In genomic region chr7:110306281-110306680, GRCm38 (mm10) we compare ENCODE assay signal across 24 mouse cellular contexts.
A peak's percentile ranks its signal among the peaks of the same experiment; 100 is the strongest.
DNase-seq lines count a peak whose midpoint lies in the region; ATAC-seq and TF ChIP-seq lines count a peak whose summit lies in the region.
"Had no signal": no experiment of that assay in that cellular context is flagged by ENCODE, and none has a peak within 500 bp of the region (broad histone marks: within the 10 kb centered on the region; RNA-seq: fewer than 3 reads in every experiment).

No protein-coding gene starts in this region.

- no peak overlapping the region for H3K4me3 ChIP-seq in intestine, postnatal 0 days (ENCODE audit: low read depth, low read length)
- no peak overlapping the region for H3K4me3 ChIP-seq in intestine, embryonic 16.5 days (ENCODE audit: low read length)
- no peak overlapping the region for H3K4me3 ChIP-seq in midbrain, embryonic 16.5 days (ENCODE audit: low read depth, low read length)
- H3K4me3 ChIP-seq in midbrain, postnatal 0 days (ENCODE audit: low read depth, low read length), result no peak overlapping the region
- H3K4me3 ChIP-seq: forebrain, embryonic 10.5 days; forebrain, embryonic 13.5 days; heart, embryonic 12.5 days; heart, embryonic 15.5 days; hindbrain, embryonic 13.5 days had no signal

- WGBS in intestine, postnatal 0 days, result 74% methylated on average over 5 of the region's 5 CpGs
- WGBS in intestine, embryonic 16.5 days, result 58% methylated on average over 5 of the region's 5 CpGs
- whole genome bisulfite sequencing in midbrain, embryonic 16.5 days, result 64% methylated on average over 5 of the region's 5 CpGs
- 64% methylated on average over 5 of the region's 5 CpGs for WGBS in midbrain, postnatal 0 days

- H3K36me3 ChIP-seq in intestine, postnatal 0 days (ENCODE audit: control insufficient read depth, insufficient read depth), result peaks cover 20% of the 10 kb centered on the region
- no peaks in the 10 kb centered on the region; the same call in 1 of the 2 replicates for H3K36me3 ChIP-seq in intestine, embryonic 16.5 days (ENCODE audit: control insufficient read depth, insufficient read depth, low read length)
- H3K36me3 ChIP-seq in midbrain, embryonic 16.5 days (ENCODE audit: control insufficient read depth, insufficient read depth, low read length), result peaks cover 24% of the 10 kb centered on the region
- H3K36me3 ChIP-seq in midbrain, postnatal 0 days (ENCODE audit: insufficient read depth, low read length), result peaks cover 22% of the 10 kb centered on the region

- H3K9ac ChIP-seq in intestine, postnatal 0 days (ENCODE audit: low read depth, low read length), result no peak overlapping the region
- H3K9ac ChIP-seq in intestine, embryonic 16.5 days (ENCODE audit: low read depth, low read length), result no peak overlapping the region
- no peak overlapping the region for H3K9ac ChIP-seq in midbrain, embryonic 16.5 days (ENCODE audit: low read depth, low read length)
- no peak overlapping the region for H3K9ac ChIP-seq in midbrain, postnatal 0 days (replicated peaks; ENCODE audit: low read length, poor library complexity, severe bottlenecking)
- H3K9ac ChIP-seq: forebrain, embryonic 13.5 days; heart, embryonic 12.5 days; heart, embryonic 15.5 days; hindbrain, embryonic 13.5 days had no signal

- H3K4me2 ChIP-seq in intestine, postnatal 0 days (replicated peaks; ENCODE audit: low read depth), result no peak overlapping the region
- no peak overlapping the region for H3K4me2 ChIP-seq in intestine, embryonic 16.5 days (ENCODE audit: low read depth, low read length)
- no peak overlapping the region for H3K4me2 ChIP-seq in midbrain, embryonic 16.5 days (ENCODE audit: low read length)
- no peak overlapping the region for H3K4me2 ChIP-seq in midbrain, postnatal 0 days (ENCODE audit: low read depth, low read length, poor library complexity, severe bottlenecking)
- H3K4me2 ChIP-seq: forebrain, embryonic 13.5 days; heart, embryonic 12.5 days; heart, embryonic 15.5 days; hindbrain, embryonic 13.5 days had no signal

- ATAC-seq in intestine, postnatal 0 days, result no peak
- ATAC-seq in intestine, embryonic 16.5 days, result no peak
- peak; percentile 51; the same call in 1 of the 2 replicates for ATAC-seq in midbrain, embryonic 16.5 days
- ATAC-seq in midbrain, postnatal 0 days (ENCODE audit: low FRiP score), result no peak
- ATAC-seq: forebrain, embryonic 13.5 days; forebrain, embryonic 16.5 days; hindbrain, embryonic 16.5 days had no signal

- H3K27ac ChIP-seq in intestine, postnatal 0 days (ENCODE audit: low read depth, low read length), result peak overlapping the region; percentile 55
- H3K27ac ChIP-seq in intestine, embryonic 16.5 days (ENCODE audit: low read length), result no peak overlapping the region
- no peak overlapping the region for H3K27ac ChIP-seq in midbrain, embryonic 16.5 days (ENCODE audit: low read length)
- no peak overlapping the region for H3K27ac ChIP-seq in midbrain, postnatal 0 days (ENCODE audit: low read depth, low read length)
- H3K27ac ChIP-seq: forebrain, embryonic 10.5 days; forebrain, embryonic 13.5 days; heart, embryonic 15.5 days; hindbrain, embryonic 13.5 days had no signal

- DNase-seq in heart, adult 11 months, result peak; percentile 65
- DNase-seq in heart, adult 9 months (ENCODE audit: low spot score in 2 of 2), result no peak
- DNase-seq in kidney, postnatal 10 days, result peak; percentile 2
- DNase-seq in kidney, adult 11 months, result no peak
- DNase-seq in midbrain, postnatal 0 days (ENCODE audit: low spot score), result no peak
- DNase-seq: adrenal gland, postnatal 10 days; adrenal gland, postnatal 36 days; cerebellum, adult 18-20 months; cerebellum, adult 9-10 months; cerebellum, postnatal 14 days; gastrocnemius, postnatal 10 days; gastrocnemius, postnatal 36 days; heart, postnatal 10 days; heart, postnatal 36 days had no signal

- TF ChIP-seq CTCF in intestine, postnatal 0 days (IDR thresholded peaks at IDR 0.05; ENCODE audit: low read depth), result no peak
- no peak for TF ChIP-seq CTCF in midbrain, postnatal 0 days (IDR thresholded peaks at IDR 0.05)

- no peaks in the 10 kb centered on the region for H3K9me3 ChIP-seq in intestine, postnatal 0 days (ENCODE audit: control insufficient read depth)
- no peaks in the 10 kb centered on the region for H3K9me3 ChIP-seq in intestine, embryonic 16.5 days (ENCODE audit: control insufficient read depth, low read length)
- no peaks in the 10 kb centered on the region for H3K9me3 ChIP-seq in midbrain, embryonic 16.5 days (replicated peaks; ENCODE audit: control insufficient read depth, low read length, poor library complexity, severe bottlenecking)
- H3K9me3 ChIP-seq in midbrain, postnatal 0 days (ENCODE audit: low read length), result no peaks in the 10 kb centered on the region
- H3K9me3 ChIP-seq: forebrain, embryonic 10.5 days; forebrain, embryonic 13.5 days; heart, embryonic 12.5 days; heart, embryonic 15.5 days; hindbrain, embryonic 13.5 days had no signal

- H3K4me1 ChIP-seq in intestine, postnatal 0 days (replicated peaks; ENCODE audit: control insufficient read depth, insufficient read depth, low read length), result 0 out of 2 replicates have a peak, but pooled peaks cover 3% of the 10 kb centered on the region
- 0 out of 2 replicates have a peak, but pooled peaks cover 6% of the 10 kb centered on the region for H3K4me1 ChIP-seq in intestine, embryonic 16.5 days (ENCODE audit: control insufficient read depth, insufficient read depth, low read length)
- H3K4me1 ChIP-seq in midbrain, embryonic 16.5 days (ENCODE audit: control insufficient read depth, insufficient read depth, low read length), result no peaks in the 10 kb centered on the region
- no peaks in the 10 kb centered on the region for H3K4me1 ChIP-seq in midbrain, postnatal 0 days (ENCODE audit: insufficient read depth, low read length)
- H3K4me1 ChIP-seq: forebrain, embryonic 13.5 days; heart, embryonic 12.5 days; heart, embryonic 15.5 days; hindbrain, embryonic 13.5 days had no signal

- no peaks in the 10 kb centered on the region for H3K27me3 ChIP-seq in intestine, postnatal 0 days (replicated peaks; ENCODE audit: control insufficient read depth, insufficient read depth, low read length)
- H3K27me3 ChIP-seq in intestine, embryonic 16.5 days (replicated peaks; ENCODE audit: control insufficient read depth, insufficient read depth, low read length), result no peaks in the 10 kb centered on the region
- H3K27me3 ChIP-seq in midbrain, embryonic 16.5 days (ENCODE audit: control insufficient read depth, insufficient read depth, low read depth, low read length), result no peaks in the 10 kb centered on the region
- no peaks in the 10 kb centered on the region for H3K27me3 ChIP-seq in midbrain, postnatal 0 days (ENCODE audit: insufficient read depth, low read length)
- H3K27me3 ChIP-seq: forebrain, embryonic 13.5 days; heart, embryonic 12.5 days; heart, embryonic 15.5 days; hindbrain, embryonic 13.5 days had no signal

Comparison
In these comparisons a context has a peak if more than half of its experiments do, and no peak if none do; other contexts are left out.
1. DNase-seq: peak in heart, adult 11 months (single experiment) and kidney, postnatal 10 days (single experiment); none in heart, adult 9 months (0 of 2), kidney, adult 11 months (single experiment) and midbrain, postnatal 0 days (single experiment).